Mouse (Mus musculus): ENCODE measurements at regions not wholly inside any gene's neighbourhood (a gene's known extent, or its start where the extent isn't known, plus 50 kb on each side); places are given as distances from the start of the nearest gene placed in this dataset.

DNA sequence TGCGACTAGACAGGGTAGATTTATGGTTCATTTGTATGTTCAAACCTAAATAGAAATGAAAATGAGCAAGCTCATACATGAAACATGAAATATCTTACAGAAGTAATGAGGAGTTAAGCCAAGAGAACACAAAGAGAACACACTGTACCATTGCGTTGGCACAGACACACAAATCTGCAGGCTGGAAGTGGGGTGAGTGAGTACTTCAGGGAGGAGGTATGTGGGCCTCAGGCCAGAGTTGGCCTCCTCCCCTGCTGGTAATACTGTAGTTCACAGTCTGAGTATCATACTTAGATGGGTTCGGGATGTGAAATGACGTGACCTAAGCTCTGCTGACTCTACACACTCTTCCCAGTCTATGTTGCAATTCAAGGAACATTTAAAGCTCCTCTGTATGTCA lies 624.1 kb downstream of the Rnf144a start:
- DNase-seq (ENCODE audit: low spot score in 2 of 2), result no peak

DNA sequence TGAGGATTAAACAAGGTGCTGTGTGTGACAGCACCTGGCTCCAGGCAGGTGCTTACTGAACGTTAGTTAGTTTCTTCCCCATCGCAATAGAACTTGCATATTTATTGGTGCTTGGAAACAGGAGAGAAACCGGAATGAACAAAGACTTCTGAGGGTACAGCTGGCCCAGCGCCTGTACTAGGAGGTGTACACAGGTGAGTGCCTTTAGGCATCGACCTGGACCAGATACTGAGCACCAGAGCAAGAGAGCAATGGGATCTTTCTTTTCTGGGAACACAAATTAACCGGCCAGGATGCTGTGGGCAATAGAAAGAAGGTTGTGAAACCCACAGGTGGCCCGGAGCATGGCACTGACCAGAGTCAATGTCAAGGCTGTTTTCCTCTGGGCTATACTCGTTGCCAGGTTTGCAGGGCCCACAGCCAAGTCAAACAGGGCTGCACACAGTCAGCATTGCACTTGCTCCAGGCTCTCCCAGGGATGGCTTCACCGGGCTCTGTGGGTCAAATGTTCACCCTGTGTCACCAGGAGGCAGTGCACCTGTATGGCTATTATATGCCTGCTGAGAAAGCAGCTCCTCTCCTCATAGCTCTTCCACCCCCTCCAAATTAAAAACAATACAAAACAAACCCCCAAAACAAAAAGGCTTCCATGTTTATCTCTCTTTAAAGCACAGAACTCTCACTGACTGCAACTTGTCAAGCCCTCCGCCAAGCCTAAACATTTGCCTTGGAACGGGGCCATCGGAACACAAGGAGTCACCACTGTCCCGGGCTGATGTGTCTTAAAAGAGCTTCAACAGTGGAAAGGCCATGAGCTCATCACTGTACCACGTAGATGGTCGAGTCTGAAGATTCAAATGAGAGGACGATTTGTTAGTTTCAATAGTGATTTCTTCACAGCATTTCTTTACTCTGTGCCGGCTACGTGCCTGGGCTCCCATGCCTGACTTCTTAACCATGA lies 629.1 kb downstream of the Rnf144a start:
- DNase-seq (ENCODE audit: low spot score in 2 of 2), result no peak

DNA sequence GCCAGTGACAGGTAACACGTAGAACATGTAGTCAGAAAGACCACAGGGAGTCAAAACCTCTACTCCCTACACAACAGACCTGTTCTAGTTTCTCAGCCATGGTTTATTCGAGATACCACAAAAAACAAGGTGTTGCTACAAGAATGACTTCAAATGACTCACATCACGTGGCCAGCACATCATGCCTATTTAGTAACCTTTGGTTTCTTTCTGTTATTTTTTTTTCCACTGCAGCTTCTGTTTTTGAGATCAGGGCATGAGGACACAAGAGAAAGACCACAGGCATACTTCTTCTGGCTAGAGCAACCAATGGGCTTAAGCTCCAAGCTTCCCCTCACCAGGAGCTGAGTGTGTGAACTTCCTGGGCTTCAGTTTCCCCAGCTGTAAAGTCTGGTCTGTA lies 630.7 kb downstream of the Rnf144a start:
- no peak for DNase-seq (ENCODE audit: low spot score in 2 of 2)

DNA sequence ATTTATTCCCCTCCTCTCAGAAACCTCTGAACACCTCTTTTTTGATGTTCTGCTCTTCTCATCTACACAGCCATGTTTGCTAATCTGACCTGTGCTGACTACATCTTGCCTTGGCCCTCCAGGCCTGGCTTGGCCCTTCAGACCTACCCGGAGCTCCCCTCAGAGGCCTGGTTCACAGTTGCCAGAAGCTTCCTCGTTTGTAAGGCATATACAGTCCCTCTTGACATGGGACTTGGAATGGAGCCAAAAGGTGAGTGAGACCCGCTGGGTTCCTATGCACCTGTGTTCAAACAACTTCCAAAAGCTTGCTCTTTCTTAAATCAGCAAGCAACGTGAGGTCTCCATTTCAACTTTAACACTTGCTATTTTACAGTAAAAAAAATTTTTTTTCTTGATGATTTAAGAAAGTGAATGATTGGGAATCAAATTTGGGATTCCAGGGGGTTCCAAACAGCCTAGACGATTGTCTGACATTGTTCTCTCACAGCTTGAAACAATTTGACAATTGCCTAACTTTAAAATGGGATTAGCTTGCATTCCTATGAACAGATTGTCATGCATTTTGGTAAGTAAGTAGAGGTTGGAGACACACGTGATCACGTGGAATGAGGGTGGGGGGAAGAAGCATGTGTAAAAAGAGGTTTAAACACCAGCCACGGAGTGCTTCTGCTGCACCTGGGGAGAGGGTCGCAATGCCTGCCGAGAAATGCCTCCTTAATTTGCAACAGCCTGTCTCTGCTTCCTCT lies 631.9 kb downstream of the Rnf144a start:
- DNase-seq (ENCODE audit: low spot score in 2 of 2), result no peak

DNA sequence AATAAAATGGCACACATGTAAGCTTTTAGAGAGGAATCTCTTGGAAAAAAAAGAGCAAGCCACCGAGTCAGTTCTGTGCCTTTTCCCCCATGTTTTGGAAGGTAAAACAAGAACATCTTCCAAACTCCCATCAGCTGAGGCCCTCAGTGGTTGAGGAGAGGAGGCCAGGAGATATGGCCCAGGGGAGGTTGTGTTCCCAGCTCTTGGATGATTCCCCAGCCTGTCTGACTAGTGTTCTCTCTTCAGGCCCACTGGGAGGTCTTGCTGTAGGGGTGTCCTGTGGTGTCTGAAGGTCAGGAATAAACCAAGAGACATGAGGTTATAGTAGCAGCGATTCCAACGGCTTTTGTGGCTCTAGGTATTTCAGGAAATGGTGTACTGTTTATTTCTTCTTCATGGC lies 643.2 kb downstream of the Rnf144a start:
- no peak for DNase-seq (ENCODE audit: low spot score in 2 of 2)

DNA sequence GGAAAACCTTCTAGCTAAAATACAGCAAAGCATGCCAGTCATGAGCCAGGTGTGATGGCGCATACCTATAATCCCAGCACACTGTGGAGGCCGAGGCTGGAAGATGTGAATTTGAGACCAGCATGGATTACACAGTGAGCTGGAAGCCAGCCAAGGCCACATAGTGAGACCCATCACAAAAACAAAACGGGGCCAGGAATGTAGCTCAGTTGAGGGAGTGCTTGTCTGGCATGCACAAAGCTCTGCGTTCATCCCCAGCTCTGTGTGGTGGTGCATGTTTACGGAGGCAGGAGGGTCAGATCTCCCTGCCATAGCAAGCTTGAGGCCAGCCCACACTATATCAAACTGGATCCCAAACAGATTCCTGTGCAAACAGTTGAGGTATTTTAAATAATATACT lies 646.4 kb downstream of the Rnf144a start:
- no peak for DNase-seq (ENCODE audit: low spot score in 2 of 2)

DNA sequence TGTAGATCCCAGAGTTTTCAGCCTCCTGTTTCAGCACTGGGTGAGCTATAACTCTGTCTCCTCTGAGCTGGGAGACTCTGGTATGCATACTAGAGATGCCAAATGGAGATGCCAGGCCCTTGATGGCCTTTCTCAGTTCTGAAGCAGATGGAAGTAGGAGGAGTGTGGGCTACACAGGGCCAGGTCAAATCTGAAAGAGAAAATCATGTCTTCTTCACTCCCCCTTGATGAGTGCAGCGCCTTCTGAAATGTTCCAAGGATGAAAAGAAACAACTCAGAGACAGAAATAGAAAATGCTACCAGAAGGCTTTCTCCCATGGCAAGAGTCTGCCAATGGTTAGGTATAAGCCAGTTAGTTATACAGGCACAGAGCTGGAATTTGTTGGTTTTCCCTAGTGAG lies 652.0 kb downstream of the Rnf144a start:
- DNase-seq (ENCODE audit: low spot score in 2 of 2), result no peak

DNA sequence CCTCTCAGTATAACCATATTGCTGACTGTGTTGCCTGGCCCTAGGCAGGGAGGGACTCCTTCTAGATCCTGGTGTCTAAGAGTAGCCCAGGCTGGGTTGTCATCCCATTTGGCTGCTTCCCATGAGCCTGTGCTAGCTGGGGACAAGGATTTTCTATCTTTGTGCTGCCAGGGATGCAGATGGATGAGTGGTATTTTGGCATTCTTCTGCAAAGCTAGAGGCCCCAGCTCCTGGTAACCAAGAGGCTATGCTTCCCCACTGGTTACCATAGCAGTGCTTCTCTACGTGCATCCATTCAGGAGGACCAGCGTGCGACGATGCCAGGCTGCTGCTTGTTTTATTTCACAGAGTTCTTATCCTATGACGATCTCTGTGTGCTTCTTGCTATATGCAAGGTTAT lies 658.0 kb downstream of the Rnf144a start:
- peak; percentile 13 to 20 for DNase-seq (ENCODE audit: low spot score in 2 of 2)

DNA sequence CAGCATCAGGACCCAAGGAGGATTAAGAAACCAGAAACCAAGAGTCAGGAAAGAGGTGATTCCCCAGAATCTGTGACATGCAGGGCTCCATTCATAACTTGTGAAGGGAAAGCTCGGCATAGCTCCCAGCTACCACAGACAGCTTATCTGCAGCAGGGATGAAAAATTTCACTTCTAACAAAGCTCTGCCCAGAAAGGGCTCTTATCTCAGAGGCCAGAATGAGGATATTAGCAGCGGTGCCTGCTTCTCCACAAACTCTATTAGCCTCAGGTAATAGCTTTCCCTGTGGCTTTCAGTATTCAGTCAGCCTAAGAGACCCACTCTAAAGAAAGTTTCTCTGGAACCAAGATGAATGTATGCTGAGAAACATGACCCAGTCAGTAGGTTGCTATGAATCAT lies 636.9 kb upstream of the Id2 start:
- DNase-seq (ENCODE audit: low spot score in 2 of 2), result no peak

DNA sequence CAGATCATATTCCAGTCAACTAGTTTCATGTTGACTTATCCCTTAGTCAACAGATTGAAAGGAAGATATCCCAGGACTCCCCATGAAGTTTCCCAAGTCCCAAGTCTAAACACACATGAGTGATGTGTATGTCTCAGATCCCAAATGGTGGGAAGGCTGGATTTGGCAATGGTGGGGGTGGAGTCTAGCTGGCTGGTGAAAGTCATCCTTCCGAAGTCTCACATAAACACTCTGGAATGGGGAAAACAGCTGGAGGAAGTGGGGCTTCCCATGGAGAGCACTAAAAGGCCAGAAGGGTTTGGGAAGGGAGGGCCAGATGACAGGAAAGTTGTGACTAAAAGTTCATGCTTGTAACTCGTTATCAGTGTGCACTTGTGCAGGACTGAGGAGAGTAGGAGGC lies 628.8 kb upstream of the Id2 start:
- no peak for DNase-seq (ENCODE audit: low spot score in 2 of 2)

DNA sequence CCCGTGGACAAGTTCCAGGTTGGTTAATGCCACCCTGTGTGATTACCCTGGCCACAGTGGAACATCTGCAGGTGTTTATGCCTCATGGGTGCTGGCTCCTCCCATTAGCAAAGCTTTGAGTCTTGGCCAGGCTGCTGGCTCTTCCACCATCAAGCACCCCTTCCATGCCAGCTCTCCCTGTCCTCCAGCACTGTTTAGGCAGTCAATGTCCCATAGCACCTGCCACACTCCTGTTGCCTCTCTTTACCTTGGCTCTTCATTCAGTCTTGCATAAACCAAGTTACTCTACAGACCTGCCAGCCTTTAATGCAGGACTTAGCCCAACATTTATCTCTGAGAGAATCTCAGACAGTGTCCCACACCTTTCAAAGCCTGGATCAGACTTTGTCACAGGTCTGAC lies 614.2 kb upstream of the Id2 start:
- no peak for DNase-seq (ENCODE audit: low spot score in 2 of 2)

DNA sequence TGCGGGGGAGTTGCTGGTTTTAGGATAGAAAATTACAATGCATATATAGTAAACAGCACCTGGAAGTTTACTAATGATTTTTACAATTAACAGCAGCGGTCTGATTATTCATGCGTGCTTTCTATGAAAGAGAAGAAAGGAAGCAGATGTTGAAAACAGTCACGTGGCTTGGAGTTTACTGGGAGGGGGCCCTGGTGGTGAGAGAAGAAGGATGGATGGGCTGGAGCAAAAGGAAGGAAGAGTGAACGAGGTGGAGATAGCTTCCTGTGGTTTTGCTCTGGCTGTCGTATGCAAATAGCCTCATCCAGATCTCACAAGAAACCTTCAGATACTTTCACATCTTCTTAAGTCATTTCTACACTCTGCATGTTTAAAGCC lies 606.1 kb upstream of the Id2 start:
- no peak for DNase-seq (ENCODE audit: low spot score in 2 of 2)

DNA sequence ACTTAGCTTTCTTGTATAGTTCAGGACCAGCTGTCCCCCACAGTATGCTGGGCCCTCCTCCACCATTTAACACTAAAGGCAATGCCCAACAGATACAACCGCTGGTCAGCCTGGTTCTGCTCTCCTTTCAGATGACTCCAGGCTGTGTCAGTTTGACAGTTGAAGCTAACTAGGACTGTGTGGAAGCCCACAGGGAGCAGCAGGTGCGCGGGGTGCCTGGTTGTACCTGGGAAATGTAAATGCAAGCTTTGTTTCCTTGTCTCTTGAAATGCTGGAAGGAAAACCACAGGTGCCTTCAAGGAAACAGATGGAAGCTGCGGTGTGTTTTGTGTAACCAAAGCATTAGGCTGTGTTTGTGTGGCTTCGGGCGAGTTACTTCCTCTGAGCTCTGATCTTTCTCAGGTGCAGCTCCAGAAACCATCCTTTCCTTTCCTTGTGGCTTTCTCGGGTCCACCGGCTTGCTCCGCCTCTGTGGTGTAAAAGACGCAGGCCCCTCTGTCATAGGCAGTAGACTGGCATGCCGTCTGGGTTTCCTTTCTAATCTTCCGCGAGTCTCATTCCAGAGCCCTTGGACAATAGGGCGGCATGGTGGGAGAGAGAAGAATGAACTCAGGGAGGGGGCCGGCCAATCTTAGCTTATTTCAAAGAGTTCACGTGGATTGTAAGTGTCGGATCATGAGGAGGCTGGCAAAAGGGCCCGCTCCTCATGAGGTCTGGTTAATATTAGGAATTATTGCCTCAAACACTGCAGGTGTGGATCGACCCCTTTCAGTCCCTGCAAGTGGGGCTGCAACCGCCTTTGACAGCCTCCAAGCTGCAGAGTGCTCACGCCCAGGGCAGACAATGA lies 605.5 kb upstream of the Id2 start:
- DNase-seq (ENCODE audit: low spot score in 2 of 2), result no peak

DNA sequence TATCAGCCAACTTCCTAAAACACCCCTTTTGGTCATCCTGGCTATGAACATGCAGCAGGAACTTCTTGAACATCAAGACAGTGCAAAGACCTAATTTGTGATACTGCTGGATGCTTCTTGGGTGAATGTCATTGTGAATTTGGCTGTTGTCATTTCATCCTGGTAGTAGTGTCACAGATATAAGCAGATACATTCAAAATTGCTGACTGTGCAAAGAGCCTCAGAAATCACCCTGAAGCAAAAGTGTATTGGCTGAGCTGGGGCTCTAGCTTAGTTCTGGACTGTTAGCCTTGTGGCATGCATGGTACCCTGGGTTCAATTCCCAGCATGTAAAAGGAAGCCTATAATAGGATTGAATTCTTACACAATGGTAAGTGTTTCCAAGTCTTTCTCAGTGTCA lies 590.1 kb upstream of the Id2 start:
- no peak for DNase-seq (ENCODE audit: low spot score in 2 of 2)

DNA sequence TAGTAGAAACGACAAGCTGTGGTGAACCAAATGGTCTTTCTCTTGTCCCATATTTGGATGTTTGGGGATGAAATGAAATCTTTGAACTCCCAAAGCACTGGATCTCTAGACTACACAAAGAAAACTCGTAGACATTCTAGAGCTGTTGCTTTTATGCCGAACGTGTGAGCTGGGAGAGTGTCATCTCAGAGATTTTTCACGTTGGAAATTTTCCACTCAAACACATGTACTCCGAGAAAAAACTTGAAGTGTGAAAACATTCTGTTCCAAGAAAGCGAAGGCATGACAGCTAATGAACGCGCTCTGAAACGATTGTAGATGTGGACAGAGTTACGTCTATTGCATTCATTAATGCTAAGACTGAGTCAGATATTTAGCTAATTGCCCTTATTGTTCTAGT lies 579.7 kb upstream of the Id2 start:
- no peak for DNase-seq (ENCODE audit: low spot score in 2 of 2)

DNA sequence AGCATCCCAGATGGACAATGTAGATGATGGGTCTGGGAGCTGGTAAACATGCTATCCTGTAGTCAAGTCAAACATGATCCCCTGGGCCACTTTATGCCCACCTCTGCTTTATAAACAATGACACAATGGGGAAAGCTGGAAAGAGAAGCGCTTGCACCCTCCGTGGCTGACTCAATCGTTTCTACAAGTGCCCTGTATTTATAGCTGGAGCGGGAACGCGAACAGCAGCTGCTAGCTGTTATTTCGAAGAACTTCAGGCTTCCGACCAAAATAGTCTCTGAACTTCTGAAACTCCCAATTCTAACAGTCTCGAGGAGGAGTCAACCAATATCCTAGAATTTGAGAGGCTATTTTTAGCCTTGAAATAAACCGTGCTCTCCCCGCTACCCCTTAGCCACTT lies 571.4 kb upstream of the Id2 start:
- DNase-seq (ENCODE audit: low spot score in 2 of 2), result no peak

DNA sequence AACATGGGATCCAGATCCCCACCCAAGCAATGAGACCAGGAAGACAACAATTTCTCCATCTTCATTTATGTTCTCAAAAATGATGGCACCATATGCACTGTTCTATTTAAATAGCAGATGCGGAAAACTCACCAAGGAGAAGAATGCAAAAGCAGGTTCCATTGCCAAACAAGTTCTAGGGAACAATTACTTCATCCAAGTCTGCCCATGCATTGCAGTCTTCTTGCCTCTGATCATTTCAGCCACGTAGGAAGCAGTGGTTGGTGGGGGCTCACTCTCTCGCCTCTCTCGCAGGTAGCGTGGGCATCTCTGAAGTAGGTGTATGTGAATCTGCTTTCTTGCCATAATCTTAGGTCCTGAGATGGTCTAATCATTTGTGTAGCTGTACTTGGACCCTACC lies 557.5 kb upstream of the Id2 start:
- no peak for DNase-seq (ENCODE audit: low spot score in 2 of 2)

DNA sequence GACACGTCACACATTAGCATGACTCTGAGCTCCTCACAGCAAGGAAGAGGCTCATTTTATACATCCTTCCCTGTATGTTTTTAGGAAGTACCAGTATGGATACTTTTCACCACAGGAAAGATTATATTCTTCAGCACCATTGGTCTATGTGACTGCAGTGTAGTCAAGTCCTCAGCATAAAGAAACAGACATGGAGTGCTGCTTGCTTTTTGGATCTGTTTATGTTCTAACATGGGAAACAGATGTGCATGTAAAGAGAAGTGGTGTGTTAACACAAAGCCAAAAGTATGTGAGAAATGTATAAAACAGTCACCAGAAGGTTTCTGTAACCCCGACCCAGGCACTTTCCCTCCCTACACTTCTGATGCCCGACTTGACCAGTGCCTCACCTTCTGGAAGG lies 553.3 kb upstream of the Id2 start:
- DNase-seq (ENCODE audit: low spot score in 2 of 2), result no peak

DNA sequence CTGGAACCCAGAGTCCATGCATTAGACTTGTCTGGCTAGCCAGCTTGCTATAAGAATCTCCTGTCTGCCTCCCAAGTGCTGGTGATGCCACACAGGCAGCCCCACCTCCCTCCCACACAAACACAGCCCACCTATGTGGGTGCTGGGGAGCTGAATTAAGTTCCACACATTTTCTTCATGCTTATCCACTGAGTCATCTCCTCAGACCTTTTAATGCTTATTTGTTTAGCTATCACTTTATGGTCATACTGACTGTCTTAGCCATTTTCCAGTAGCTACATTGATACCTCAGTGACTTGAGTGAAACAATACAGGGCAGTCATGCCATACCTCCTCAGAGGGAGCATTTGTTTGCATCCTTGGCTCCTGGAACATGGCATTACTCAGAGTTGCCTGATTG lies 531.1 kb upstream of the Id2 start:
- no peak for DNase-seq (ENCODE audit: low spot score in 2 of 2)

DNA sequence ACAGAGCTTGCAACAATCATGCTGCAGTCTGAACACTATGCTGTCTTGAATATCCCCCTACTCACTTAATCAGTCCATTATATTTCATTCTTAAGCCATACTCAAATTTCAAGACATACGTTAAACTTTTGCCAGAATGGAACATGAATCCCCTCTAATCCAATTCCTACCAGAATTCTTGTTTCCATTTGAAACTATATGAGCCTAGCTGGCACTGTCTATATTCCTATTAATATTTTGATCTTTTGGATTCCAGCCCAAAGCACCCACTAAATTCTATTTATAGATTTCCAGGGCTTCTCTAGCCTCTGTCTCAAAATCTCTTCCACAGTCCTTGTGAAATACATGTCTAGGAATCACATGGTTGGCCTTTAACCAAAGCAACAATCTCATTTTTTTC lies 528.9 kb upstream of the Id2 start:
- no peak for DNase-seq (ENCODE audit: low spot score in 2 of 2)

DNA sequence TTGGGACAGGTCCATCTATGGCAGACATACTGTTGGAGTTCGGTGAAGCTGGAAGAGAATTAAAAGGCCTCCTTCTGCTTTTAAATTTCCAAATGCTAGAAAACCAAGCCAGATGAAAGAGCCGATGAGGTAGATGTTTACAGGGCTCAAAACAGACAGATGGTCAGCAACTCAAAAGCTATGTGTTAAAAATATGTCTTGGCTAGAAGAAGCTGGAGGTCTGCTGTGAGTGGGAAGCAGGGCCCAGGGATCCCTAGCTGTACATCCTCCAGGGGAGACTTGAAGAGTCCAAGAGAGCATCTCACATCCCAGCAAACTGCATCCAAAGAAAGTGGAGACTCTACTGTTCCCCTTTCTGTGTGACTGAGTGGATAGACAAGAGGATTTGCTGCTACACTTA lies 526.5 kb upstream of the Id2 start:
- peak; percentile 17 to 22 for DNase-seq (ENCODE audit: low spot score in 2 of 2)

DNA sequence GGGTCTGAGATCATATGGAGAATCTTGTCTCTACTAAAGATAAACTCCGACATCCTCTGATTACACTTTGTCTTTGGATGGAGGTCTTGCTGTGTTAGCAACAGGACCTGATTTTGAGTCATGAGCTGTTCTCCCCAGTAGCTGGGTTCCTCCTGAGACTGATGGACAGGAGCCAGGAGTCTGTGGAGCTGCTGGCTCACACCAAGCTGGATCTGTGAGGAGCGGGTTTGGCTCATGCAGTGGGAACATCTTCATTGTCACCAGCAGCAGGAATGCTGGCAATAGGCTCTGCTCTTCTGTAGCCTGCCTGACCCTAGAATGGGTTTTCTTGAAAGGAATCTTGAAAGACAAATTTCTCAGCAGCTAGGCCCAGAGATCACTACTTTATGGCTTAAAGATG lies 524.2 kb upstream of the Id2 start:
- no peak for DNase-seq (ENCODE audit: low spot score in 2 of 2)
